Mouse (Mus musculus) thymus, adult 2 months (tissue): ENCODE results near the gene Gsdme. TPM values are rescaled to one million over a fixed set of nuclear protein-coding genes. Genes with fewer than 3 reads are reported as not detected.
A peak's percentile ranks its signal among the peaks of the same experiment; 100 is the strongest.

ENCODE experiments used
- DNase-seq: peaks from one replicate; pipeline ENCODE4 v3.0.0; 2021
- H3K27ac ChIP-seq: fragments of 200-500 bp; 2 replicates; pipeline ENCODE4 v1.5.1; 2012; ENCODE audit warnings: low read length, control low read depth; ENCODE audit not compliant: control insufficient read depth, insufficient read depth
- H3K27me3 ChIP-seq: fragments of 200-500 bp; 2 replicates; pipeline ENCODE4 v1.6.1; 2012; ENCODE audit warnings: mild to moderate bottlenecking, low read length, moderate library complexity, mixed read lengths; ENCODE audit not compliant: control insufficient read depth, insufficient read depth
- H3K36me3 ChIP-seq: fragments of 200-500 bp; 2 replicates; pipeline ENCODE4 v1.6.1; 2012; ENCODE audit warnings: mild to moderate bottlenecking, low read length, moderate library complexity; ENCODE audit not compliant: control insufficient read depth, insufficient read depth
- H3K4me1 ChIP-seq: fragments of 200-500 bp; replicated peaks from 2 replicates; pipeline ENCODE4 v1.6.1; 2012; ENCODE audit warnings: low read length; ENCODE audit not compliant: control insufficient read depth, insufficient read depth
- H3K4me3 ChIP-seq: fragments of 200-500 bp; 2 replicates; pipeline ENCODE4 v1.5.1; 2012; ENCODE audit warnings: mild to moderate bottlenecking, low read length, control low read depth, moderate library complexity; ENCODE audit not compliant: control insufficient read depth, insufficient read depth
- CTCF ChIP-seq: fragments of 200-500 bp; IDR thresholded peaks from 2 replicates; pipeline ENCODE4 v1.5.1; 2012; ENCODE audit warnings: mild to moderate bottlenecking, control low read depth, low read length, moderate library complexity, borderline replicate concordance; ENCODE audit not compliant: control insufficient read depth, poor library complexity, insufficient read depth; ENCODE audit errors: extremely low read depth
- POLR2A ChIP-seq: fragments of 200-500 bp; IDR thresholded peaks from 2 replicates; pipeline ENCODE4 v1.6.1; 2012; ENCODE audit warnings: mild to moderate bottlenecking, low read length, control low read depth, moderate library complexity; ENCODE audit not compliant: control insufficient read depth, poor library complexity, insufficient read depth; ENCODE audit errors: extremely low read depth
- WGBS: fragments of 180-500 bp; shearing (Covaris S2); methylation state at CpG from one replicate; pipeline ENCODE4 v1.1.7; 2018; 5-methylcytosine and 5-hydroxymethylcytosine counted together
- polyA plus RNA-seq: library from polyadenylated mRNA; depleted of rRNA; stranded (reverse); fragments of >200 nt; gene quantifications from 2 replicates; pipeline ENCODE4 v1.2.3, GENCODE M21; 2012

The Gsdme gene
- polyA plus RNA-seq, 1 experiment, result 0.59 TPM

DNA sequence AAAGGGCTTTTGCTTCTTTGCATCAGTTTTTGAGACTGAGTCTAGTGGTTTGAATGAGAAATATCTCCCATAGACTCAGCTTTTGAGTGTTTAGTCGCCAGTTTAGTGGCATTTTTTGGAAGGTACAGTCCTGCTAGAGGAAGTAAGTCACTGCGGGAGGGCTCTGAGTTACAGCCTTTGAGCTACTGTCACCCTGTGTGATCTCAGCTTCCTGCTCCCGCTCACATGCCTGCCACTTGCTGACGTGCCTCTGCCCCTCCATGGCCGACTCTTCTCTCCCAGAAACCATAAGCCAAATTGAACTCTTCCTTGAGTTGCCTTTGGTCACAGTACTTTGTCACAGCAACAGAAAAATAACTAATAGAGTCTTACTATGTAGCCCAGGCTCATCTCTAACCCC is 40.7 kb downstream of the Gsdme start:
- Histone ChIP-seq H3K27ac (no peak overlapping the region), H3K36me3 (no peaks in the 10 kb centered on the region), H3K4me3 (no peak overlapping the region), H3K27me3 (no peaks in the 10 kb centered on the region), H3K4me1 (peaks cover 4% of the 10 kb centered on the region; the same call in 1 of the 2 replicates)
- TF ChIP-seq POLR2A, result no peak
- TF ChIP-seq CTCF, result no peak
- WGBS, result 14% methylated on average over 5 of the region's 5 CpGs
- peak; percentile 23 for DNase-seq

- peaks cover 4% of the 10 kb centered on the region; the same call in 1 of the 2 replicates for H3K4me1 ChIP-seq
- WGBS, result 98% methylated on average over 5 of the region's 5 CpGs
- H3K27ac ChIP-seq, result no peak overlapping the region
- no peaks in the 10 kb centered on the region for H3K27me3 ChIP-seq
- no peak for TF ChIP-seq CTCF
- TF ChIP-seq POLR2A, result no peak
- H3K36me3 ChIP-seq, result no peaks in the 10 kb centered on the region
- H3K4me3 ChIP-seq, result no peak overlapping the region
- no peak for DNase-seq
Observed at GRCm38 (mm10) chr6:50222351-50222750, 41.3 kb downstream of the Gsdme start.

- 68% methylated on average over 6 of the region's 6 CpGs for WGBS
- Histone ChIP-seq H3K27ac (no peak overlapping the region), H3K27me3 (no peaks in the 10 kb centered on the region), H3K4me3 (no peak overlapping the region), H3K36me3 (no peaks in the 10 kb centered on the region), H3K4me1 (peaks cover 4% of the 10 kb centered on the region; the same call in 1 of the 2 replicates)
- peak; percentile 46 for DNase-seq
- no peak for TF ChIP-seq POLR2A
- peak; percentile 86; the same call in 1 of the 2 replicates for TF ChIP-seq CTCF
Observed at GRCm38 (mm10) chr6:50220863-50221262, 42.8 kb downstream of the Gsdme start.

- H3K27ac ChIP-seq, result no peak overlapping the region
- no peak for DNase-seq
- H3K36me3 ChIP-seq, result no peaks in the 10 kb centered on the region
- peaks cover 4% of the 10 kb centered on the region; the same call in 1 of the 2 replicates for H3K4me1 ChIP-seq
- no peak for TF ChIP-seq POLR2A
- no peak for TF ChIP-seq CTCF
- WGBS, result 93% methylated on average over 6 of the region's 6 CpGs
- H3K4me3 ChIP-seq, result no peak overlapping the region
- no peaks in the 10 kb centered on the region for H3K27me3 ChIP-seq
Observed at GRCm38 (mm10) chr6:50219066-50219465, 44.6 kb downstream of the Gsdme start.

DNA sequence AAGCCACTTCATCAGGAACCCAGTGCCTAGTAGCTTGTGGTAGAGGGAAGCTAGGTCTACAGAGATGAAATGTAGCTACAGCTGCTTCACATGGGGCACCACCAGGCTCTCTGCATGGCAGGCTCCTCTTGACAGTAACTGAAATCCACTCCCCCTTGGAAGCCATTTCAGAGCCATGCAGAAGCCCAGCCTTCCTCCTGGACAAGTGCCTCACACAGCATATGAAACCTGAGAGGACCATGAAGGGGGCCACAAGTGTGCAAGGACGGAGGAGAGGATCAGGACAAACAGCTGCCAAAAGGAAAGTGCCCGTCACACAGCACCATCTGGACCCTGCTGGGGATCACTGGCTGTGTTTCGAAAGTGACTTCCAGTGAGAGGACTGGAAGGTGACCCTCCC is 45.0 kb downstream of the Gsdme start:
- no peak for DNase-seq
- Histone ChIP-seq H3K36me3 (no peaks in the 10 kb centered on the region), H3K27ac (no peak overlapping the region), H3K4me1 (peaks cover 4% of the 10 kb centered on the region; the same call in 1 of the 2 replicates), H3K27me3 (no peaks in the 10 kb centered on the region), H3K4me3 (no peak overlapping the region)
- 93% methylated on average over 3 of the region's 3 CpGs for WGBS
- TF ChIP-seq CTCF (no peak), POLR2A (no peak)

GRCm38 (mm10) chr6:50215986-50216385 is 47.7 kb downstream of the Gsdme start:
- H3K36me3 ChIP-seq, result no peaks in the 10 kb centered on the region
- H3K27ac ChIP-seq, result no peak overlapping the region
- H3K4me3 ChIP-seq, result no peak overlapping the region
- TF ChIP-seq POLR2A, result no peak
- no peak for TF ChIP-seq CTCF
- no peaks in the 10 kb centered on the region for H3K27me3 ChIP-seq
- no peaks in the 10 kb centered on the region for H3K4me1 ChIP-seq
- DNase-seq, result no peak
- 97% methylated on average over 4 of the region's 4 CpGs for WGBS

- TF ChIP-seq CTCF, result no peak
- TF ChIP-seq POLR2A, result no peak
- H3K4me1 ChIP-seq, result no peaks in the 10 kb centered on the region
- no peak overlapping the region for H3K27ac ChIP-seq
- no peaks in the 10 kb centered on the region for H3K36me3 ChIP-seq
- 97% methylated on average over 2 of the region's 2 CpGs for WGBS
- no peaks in the 10 kb centered on the region for H3K27me3 ChIP-seq
- H3K4me3 ChIP-seq, result no peak overlapping the region
- no peak for DNase-seq
Observed at GRCm38 (mm10) chr6:50215373-50215745, 48.3 kb downstream of the Gsdme start.
